Mouse (Mus musculus) ES-E14 (cell line): ENCODE results near the gene Upk2.

Source experiments
- MAFK ChIP-seq: IDR thresholded peaks from 2 replicates; pipeline ENCODE4 v1.6.1; 2014; ENCODE audit warnings: mild to moderate bottlenecking, low read depth, low read length, inconsistent platforms; ENCODE audit not compliant: insufficient read depth
- ZC3H11A ChIP-seq: IDR thresholded peaks from 2 replicates; pipeline ENCODE4 v1.6.1; 2012; ENCODE audit warnings: low read depth, mild to moderate bottlenecking, inconsistent platforms, low read length, borderline replicate concordance
- ZNF384 ChIP-seq: IDR thresholded peaks from 2 replicates; pipeline ENCODE4 v1.6.1; 2012; ENCODE audit warnings: low read depth, low read length, inconsistent platforms

GRCm38 (mm10) chr9:44498421-44499355 is 43.9 kb upstream of the Upk2 start:
- TF ChIP-seq ZNF384, result no peak
- TF ChIP-seq MAFK, result no peak
- TF ChIP-seq ZC3H11A, result no peak
